Mouse (Mus musculus) cerebellum, adult (tissue): ENCODE data around the gene Lamb1.

Experiments
- ATAC-seq: cut with Nextera tagmentation; 2 replicates; pipeline ENCODE4 v1.9.2; 2017; ENCODE audit warnings: mild to moderate bottlenecking, moderate library complexity, mixed read lengths; ENCODE audit not compliant: insufficient number of reproducible peaks, low FRiP score, low TSS enrichment

The Lamb1 gene

GRCm38 (mm10) chr12:31248681-31249080 lies 16.4 kb upstream of the Lamb1 start:
- ATAC-seq: no peak

- ATAC-seq: no peak
Measured at GRCm38 (mm10) chr12:31252259-31252658, 12.8 kb upstream of the Lamb1 start.

GRCm38 (mm10) chr12:31254978-31255377 lies 10.1 kb upstream of the Lamb1 start:
- no peak for ATAC-seq

- ATAC-seq: no peak
Measured at GRCm38 (mm10) chr12:31256121-31256903, 8.7 kb upstream of the Lamb1 start.

GRCm38 (mm10) chr12:31261882-31262281 lies 3.2 kb upstream of the Lamb1 start:
- ATAC-seq: no peak

- ATAC-seq: no peak
Measured at GRCm38 (mm10) chr12:31263921-31264320, 1.1 kb upstream of the Lamb1 start.

GRCm38 (mm10) chr12:31265722-31266431 lies 843 bp downstream of the Lamb1 start:
- no peak for ATAC-seq

GRCm38 (mm10) chr12:31266686-31267085 lies 1.7 kb downstream of the Lamb1 start:
- ATAC-seq: no peak

- no peak for ATAC-seq
Measured at GRCm38 (mm10) chr12:31267363-31267762, 2.3 kb downstream of the Lamb1 start.

GRCm38 (mm10) chr12:31268315-31268714 lies 3.3 kb downstream of the Lamb1 start:
- ATAC-seq: no peak

GRCm38 (mm10) chr12:31269020-31269597 lies 4.1 kb downstream of the Lamb1 start:
- no peak for ATAC-seq

GRCm38 (mm10) chr12:31270361-31270760 lies 5.3 kb downstream of the Lamb1 start:
- ATAC-seq: no peak

GRCm38 (mm10) chr12:31270776-31271175 lies 5.7 kb downstream of the Lamb1 start:
- ATAC-seq: no peak

GRCm38 (mm10) chr12:31271361-31272011 lies 6.5 kb downstream of the Lamb1 start:
- no peak for ATAC-seq

- ATAC-seq: no peak
Measured at GRCm38 (mm10) chr12:31272012-31272735, 7.1 kb downstream of the Lamb1 start.

- ATAC-seq: no peak
Measured at GRCm38 (mm10) chr12:31272846-31273245, 7.8 kb downstream of the Lamb1 start.

GRCm38 (mm10) chr12:31273646-31274045 lies 8.6 kb downstream of the Lamb1 start:
- ATAC-seq: no peak

- ATAC-seq: no peak
Measured at GRCm38 (mm10) chr12:31275411-31275810, 10.4 kb downstream of the Lamb1 start.

GRCm38 (mm10) chr12:31278270-31278669 lies 13.2 kb downstream of the Lamb1 start:
- ATAC-seq: no peak

GRCm38 (mm10) chr12:31280318-31280717 lies 15.3 kb downstream of the Lamb1 start:
- no peak for ATAC-seq
